Mouse (Mus musculus) forebrain, postnatal 0 days (tissue): ENCODE data around the gene Gm3099. TPM values are rescaled to one million over a fixed set of nuclear protein-coding genes. Genes with fewer than 3 reads are reported as not detected.
"Not testable (repeated sequence)": the region's sequence is repeated elsewhere in the genome, so short reads cannot be mapped to it uniquely, and the experiment has no call there.

Experiments used
- ATAC-seq: fragments of 200-750 bp; cut with Nextera tagmentation; 2 replicates; pipeline ENCODE4 v1.8.0; 2017; ENCODE audit warnings: mild to moderate bottlenecking, moderate library complexity
- DNase-seq: peaks from one replicate; pipeline ENCODE4 v3.0.0-alpha.2; 2015
- H3K27ac ChIP-seq: fragments of 300-500 bp; sonication (generic); 2 replicates; pipeline ENCODE4 v1.5.1; 2014; ENCODE audit warnings: low read depth, mild to moderate bottlenecking, antibody characterized with exemption, low read length, moderate library complexity, mixed read lengths
- H3K27me3 ChIP-seq: fragments of 300-500 bp; sonication (generic); 2 replicates; pipeline ENCODE4 v1.6.1; 2014; ENCODE audit warnings: mild to moderate bottlenecking, low read length, mixed read lengths; ENCODE audit not compliant: insufficient read depth
- H3K36me3 ChIP-seq: fragments of 300-500 bp; sonication (generic); 2 replicates; pipeline ENCODE4 v1.6.1; 2014; ENCODE audit warnings: mild to moderate bottlenecking, moderate library complexity; ENCODE audit not compliant: insufficient read depth
- H3K4me1 ChIP-seq: fragments of 300-500 bp; sonication (generic); 2 replicates; pipeline ENCODE4 v1.6.1; 2014; ENCODE audit warnings: antibody characterized with exemption; ENCODE audit not compliant: insufficient read depth
- H3K4me2 ChIP-seq: fragments of 300-500 bp; sonication (generic); 2 replicates; pipeline ENCODE4 v1.6.1; 2014; ENCODE audit warnings: low read depth, mild to moderate bottlenecking, moderate library complexity
- H3K4me3 ChIP-seq: fragments of 300-500 bp; sonication (generic); 2 replicates; pipeline ENCODE4 v1.5.1; 2014; ENCODE audit warnings: low read depth, low read length, mixed read lengths
- H3K9ac ChIP-seq: fragments of 300-500 bp; sonication (generic); 2 replicates; pipeline ENCODE4 v1.6.1; 2014; ENCODE audit warnings: mild to moderate bottlenecking
- H3K9me3 ChIP-seq: fragments of 300-500 bp; sonication (generic); 2 replicates; pipeline ENCODE4 v1.6.1; 2016; ENCODE audit warnings: low read length
- WGBS: fragments of 180-500 bp; shearing (Covaris S2); extraction: QIAGEN DNeasy Blood & Tissue Kit; methylation state at CpG from one replicate; pipeline ENCODE4 v1.1.7; 2014; 5-methylcytosine and 5-hydroxymethylcytosine counted together
- polyA plus RNA-seq: library from polyadenylated mRNA; unstranded; fragments of >200 nt; fragmentation: Nextera tagmentation; extraction: Ambion mirVana; gene quantifications from 2 replicates; pipeline ENCODE4 v1.2.1, GENCODE M21; 2015
- total RNA-seq: library from RNA; depleted of rRNA; stranded (reverse); fragments of >200 nt; gene quantifications from 2 replicates; pipeline ENCODE4 v1.2.3, GENCODE M21; 2014; rRNA removed

Gene Gm3099
- not detected in 2 replicates for total RNA-seq
- not detected in 2 replicates for polyA plus RNA-seq

DNA sequence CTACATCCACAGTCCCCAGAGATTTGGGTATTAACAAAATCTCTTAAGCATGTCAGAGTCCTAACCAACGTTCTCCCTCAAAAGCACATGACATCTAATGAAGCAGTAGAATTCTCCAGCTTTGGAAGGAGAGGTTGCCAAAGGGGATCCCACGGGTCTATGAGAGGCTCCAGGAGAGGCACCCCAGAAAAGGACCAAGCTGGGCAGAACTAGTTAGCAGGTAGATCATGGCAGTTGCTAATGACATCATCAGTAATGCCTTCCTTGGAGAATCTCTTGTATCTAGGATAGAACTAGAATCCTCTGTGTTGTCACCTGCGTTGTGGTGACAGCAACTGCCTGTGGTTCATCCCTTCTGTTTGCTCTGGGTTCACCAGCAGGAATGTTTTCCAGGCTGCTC, at the start of gene Gm3099:
Gm3099 (plus strand) TSS at position 301 of the 400 bp plus-strand sequence.
- not testable (repeated sequence) for H3K4me1 ChIP-seq, H3K4me2 ChIP-seq, H3K36me3 ChIP-seq, H3K4me3 ChIP-seq, H3K27me3 ChIP-seq, H3K9me3 ChIP-seq, ATAC-seq, H3K9ac ChIP-seq, DNase-seq, H3K27ac ChIP-seq
- WGBS: 75% methylated on average over 1 of the region's 3 CpGs

DNA sequence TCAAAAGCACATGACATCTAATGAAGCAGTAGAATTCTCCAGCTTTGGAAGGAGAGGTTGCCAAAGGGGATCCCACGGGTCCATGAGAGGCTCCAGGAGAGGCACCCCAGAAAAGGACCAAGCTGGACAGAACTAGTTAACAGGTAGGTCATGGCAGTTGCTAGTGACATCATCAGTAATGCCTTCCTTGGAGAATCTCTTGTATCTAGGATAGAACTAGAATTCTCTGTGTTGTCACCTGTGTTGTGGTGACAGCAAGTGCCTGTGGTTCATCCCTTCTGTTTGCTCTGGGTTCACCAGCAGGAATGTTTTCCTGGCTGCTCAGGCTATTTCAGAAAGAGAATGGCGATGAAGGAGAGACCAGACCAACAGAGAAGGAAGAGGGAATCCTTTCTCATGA, 34.9 kb upstream of the Gm3099 start, which contains the start of gene Gm3095:
Gm3095 (plus strand) TSS at position 301 of the 400 bp plus-strand sequence.
- not testable (repeated sequence) for H3K9ac ChIP-seq, H3K36me3 ChIP-seq, H3K27me3 ChIP-seq, H3K4me3 ChIP-seq, H3K9me3 ChIP-seq, H3K4me2 ChIP-seq, H3K27ac ChIP-seq, H3K4me1 ChIP-seq, ATAC-seq, DNase-seq
- WGBS: no CpG with 5 or more reads among the region's 2 CpGs

DNA sequence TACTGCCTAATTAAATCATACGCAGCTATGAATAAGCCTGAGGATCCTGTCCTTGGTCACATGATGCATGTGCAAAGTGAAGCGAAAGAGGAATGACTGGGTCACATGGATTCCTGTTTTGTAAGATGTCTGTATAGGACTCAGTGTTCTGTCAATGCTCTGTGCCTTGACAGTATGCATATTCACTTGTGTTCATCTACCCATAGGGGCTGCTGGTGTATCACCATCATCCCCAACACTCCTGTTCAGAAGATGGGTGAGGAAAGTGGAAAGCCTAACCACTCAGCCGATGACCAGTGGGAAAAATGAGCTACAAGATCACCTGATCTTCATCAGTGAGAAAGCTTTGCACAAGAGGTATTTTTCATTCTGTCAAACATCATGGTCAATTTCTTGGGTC, 25.4 kb downstream of the Gm3099 start, which contains the start of gene Gm5796:
Gm5796 (plus strand) TSS at position 301 of the 400 bp plus-strand sequence.
- H3K4me1 ChIP-seq, H3K27ac ChIP-seq, H3K36me3 ChIP-seq, H3K9me3 ChIP-seq, H3K9ac ChIP-seq, H3K27me3 ChIP-seq, H3K4me3 ChIP-seq, ATAC-seq, DNase-seq, H3K4me2 ChIP-seq: not testable (repeated sequence)
- WGBS: 100% methylated on average over 1 of the region's 3 CpGs

Other genes starting within 250 kb of the Gm3099 start
- 7.9 and 9.7 TPM in 2 replicates for gene Gm3002, start 188.3 kb upstream of the Gm3099 start, total RNA-seq
- gene Gm3002, start 188.3 kb upstream of the Gm3099 start, polyA plus RNA-seq: 5.5 and 6.0 TPM in 2 replicates
- gene Gm3033, start 152.1 kb upstream of the Gm3099 start, total RNA-seq: 0.38 TPM in 1 of 2 replicates, not detected in the other
- not detected in 2 replicates for gene Gm3033, start 152.1 kb upstream of the Gm3099 start, polyA plus RNA-seq
- 0.15 TPM in 1 of 2 replicates, not detected in the other for gene Gm2916, start 114.2 kb upstream of the Gm3099 start, total RNA-seq
- gene Gm2916, start 114.2 kb upstream of the Gm3099 start, polyA plus RNA-seq: 0.13 TPM in 1 of 2 replicates, not detected in the other
- not detected in 2 replicates for gene Gm3029, start 66.6 kb upstream of the Gm3099 start, total RNA-seq
- gene Gm3029, start 66.6 kb upstream of the Gm3099 start, polyA plus RNA-seq: not detected in 2 replicates
- 0.77 and 2.6 TPM in 2 replicates for gene Gm3095, start 34.8 kb upstream of the Gm3099 start, total RNA-seq
- gene Gm3095, start 34.8 kb upstream of the Gm3099 start, polyA plus RNA-seq: 0.77 and 1.1 TPM in 2 replicates
- 5.8 and 6.2 TPM in 2 replicates for gene Gm5796, start 25.5 kb downstream of the Gm3099 start, total RNA-seq
- 5.0 and 6.9 TPM in 2 replicates for gene Gm5796, start 25.5 kb downstream of the Gm3099 start, polyA plus RNA-seq
- gene Gm3115, start 85.7 kb downstream of the Gm3099 start, total RNA-seq: not detected in 2 replicates
- gene Gm3115, start 85.7 kb downstream of the Gm3099 start, polyA plus RNA-seq: not detected in 2 replicates
- gene Gm8108, start 112.1 kb downstream of the Gm3099 start, total RNA-seq: 4.6 and 5.3 TPM in 2 replicates
- gene Gm8108, start 112.1 kb downstream of the Gm3099 start, polyA plus RNA-seq: 5.5 and 5.7 TPM in 2 replicates
- not detected in 2 replicates for gene Gm3127, start 166.6 kb downstream of the Gm3099 start, total RNA-seq
- not detected in 2 replicates for gene Gm3127, start 166.6 kb downstream of the Gm3099 start, polyA plus RNA-seq
- gene Gm2974, start 184.2 kb downstream of the Gm3099 start, total RNA-seq: 9.1 and 10.3 TPM in 2 replicates
- 12.0 and 13.6 TPM in 2 replicates for gene Gm2974, start 184.2 kb downstream of the Gm3099 start, polyA plus RNA-seq